Mouse (Mus musculus) myocyte (in vitro differentiated cells): ENCODE results near the gene Tnfaip2.

ENCODE experiments used
- MAX ChIP-seq: IDR thresholded peaks from one replicate; pipeline ENCODE4 v1.6.1; 2011; ENCODE audit warnings: low read depth, mild to moderate bottlenecking, control low read depth
- POLR2A ChIP-seq: IDR thresholded peaks from one replicate; pipeline ENCODE4 v1.6.1; 2011; ENCODE audit warnings: low read depth, mild to moderate bottlenecking, control low read depth, moderate library complexity; ENCODE audit not compliant: insufficient read length
- POLR2AphosphoS2 ChIP-seq: IDR thresholded peaks from one replicate; pipeline ENCODE4 v1.6.1; 2011; ENCODE audit warnings: low read depth, control low read depth; ENCODE audit not compliant: insufficient read length
- TCF12 ChIP-seq: IDR thresholded peaks from one replicate; pipeline ENCODE4 v1.6.1; 2011; ENCODE audit warnings: mild to moderate bottlenecking, control low read depth; ENCODE audit not compliant: poor library complexity, insufficient read depth, severe bottlenecking

DNA sequence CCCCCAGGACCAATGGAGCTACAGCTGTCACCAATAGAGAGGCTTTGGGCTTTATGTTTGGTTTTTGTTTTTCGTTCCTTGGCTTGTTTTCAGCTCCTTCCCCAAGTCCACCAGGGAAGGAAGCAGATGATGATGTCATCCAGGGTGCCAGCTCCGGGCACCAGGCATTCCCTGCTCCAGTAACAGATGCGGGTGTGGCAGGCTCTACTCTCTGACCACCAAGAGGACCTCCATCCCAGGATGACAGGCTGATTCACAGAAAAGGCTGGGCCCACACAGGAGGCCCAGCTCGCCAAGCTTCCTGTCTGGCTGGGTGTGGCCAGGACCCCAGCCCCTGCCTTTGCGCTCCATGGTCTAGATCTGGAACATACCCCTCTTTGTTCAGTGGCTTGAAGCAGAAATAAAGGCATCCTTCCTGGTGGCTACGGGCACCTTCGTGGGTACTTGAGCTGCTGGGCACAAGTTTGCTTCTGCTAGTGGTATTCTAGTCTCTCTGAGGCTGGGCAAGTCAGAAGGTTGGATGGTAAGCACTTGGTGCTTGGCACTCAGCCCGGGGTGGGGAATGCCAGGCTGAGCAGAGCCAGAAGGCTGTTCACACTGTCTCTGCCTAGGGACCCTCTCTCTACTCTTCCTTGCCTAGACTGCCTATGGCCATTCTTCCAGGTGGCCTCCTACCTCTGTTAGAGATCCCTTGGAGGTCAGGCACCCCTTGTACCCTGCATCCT, 30.5 kb upstream of the Tnfaip2 start:
- TF ChIP-seq POLR2A (no peak), MAX (no peak), TCF12 (no peak), POLR2AphosphoS2 (no peak)
